Mouse (Mus musculus) liver, embryonic 15.5 days (tissue): ENCODE measurements at regions not wholly inside any gene's neighbourhood (a gene's known extent, or its start where the extent isn't known, plus 50 kb on each side); places are given as distances from the start of the nearest gene placed in this dataset.

Experiments
- ATAC-seq: fragments of 200-750 bp; cut with Nextera tagmentation; 2 replicates; pipeline ENCODE4 v1.8.0; 2017; ENCODE audit warnings: moderate number of reproducible peaks, mild to moderate bottlenecking, moderate library complexity; ENCODE audit not compliant: insufficient read depth
- H3K27ac ChIP-seq: fragments of 300-500 bp; sonication (generic); replicated peaks from 2 replicates; pipeline ENCODE4 v1.5.1; 2015; ENCODE audit warnings: mild to moderate bottlenecking, inconsistent platforms
- H3K27me3 ChIP-seq: fragments of 300-500 bp; sonication (generic); 2 replicates; pipeline ENCODE4 v1.6.1; 2015; ENCODE audit warnings: mild to moderate bottlenecking, inconsistent platforms
- H3K36me3 ChIP-seq: fragments of 300-500 bp; sonication (generic); replicated peaks from 2 replicates; pipeline ENCODE4 v1.6.1; 2015; ENCODE audit warnings: moderate library complexity, mild to moderate bottlenecking, inconsistent platforms
- H3K4me1 ChIP-seq: fragments of 300-500 bp; sonication (generic); replicated peaks from 2 replicates; pipeline ENCODE4 v1.6.1; 2015; ENCODE audit warnings: inconsistent platforms
- H3K4me2 ChIP-seq: fragments of 300-500 bp; sonication (generic); 2 replicates; pipeline ENCODE4 v1.6.1; 2015; ENCODE audit warnings: moderate library complexity, mild to moderate bottlenecking, inconsistent platforms
- H3K4me3 ChIP-seq: fragments of 300-500 bp; sonication (generic); replicated peaks from 2 replicates; pipeline ENCODE4 v1.5.1; 2015; ENCODE audit warnings: mild to moderate bottlenecking, inconsistent platforms
- H3K9ac ChIP-seq: fragments of 300-500 bp; sonication (generic); 2 replicates; pipeline ENCODE4 v1.6.1; 2015; ENCODE audit warnings: moderate library complexity, mild to moderate bottlenecking, inconsistent platforms
- H3K9me3 ChIP-seq: fragments of 300-500 bp; sonication (generic); replicated peaks from 2 replicates; pipeline ENCODE4 v1.6.1; 2016; ENCODE audit warnings: inconsistent platforms
- WGBS: fragments of 180-500 bp; shearing (Covaris S2); methylation state at CpG from one replicate; pipeline ENCODE4 v1.1.7; 2015; ENCODE audit warnings: mixed read lengths; ENCODE audit not compliant: insufficient replicate concordance; 5-methylcytosine and 5-hydroxymethylcytosine counted together

GRCm38 (mm10) chr1:194089918-194090548 is 528.0 kb upstream of the Plxna2 start:
- no peaks in the 10 kb centered on the region for H3K9me3 ChIP-seq
- no peak for ATAC-seq
- H3K4me1 ChIP-seq = no peaks in the 10 kb centered on the region
- no peaks in the 10 kb centered on the region for H3K36me3 ChIP-seq
- no peak overlapping the region for H3K4me3 ChIP-seq
- H3K4me2 ChIP-seq = no peak overlapping the region
- H3K27me3 ChIP-seq = no peaks in the 10 kb centered on the region
- H3K9ac ChIP-seq = no peak overlapping the region
- no peak overlapping the region for H3K27ac ChIP-seq
- WGBS = 45% methylated on average over 2 of the region's 2 CpGs

- no peaks in the 10 kb centered on the region for H3K36me3 ChIP-seq
- no peak overlapping the region for H3K9ac ChIP-seq
- no peaks in the 10 kb centered on the region for H3K9me3 ChIP-seq
- WGBS = 58% methylated on average over 5 of the region's 5 CpGs
- no peak overlapping the region for H3K4me2 ChIP-seq
- H3K27ac ChIP-seq = no peak overlapping the region
- H3K4me1 ChIP-seq = no peaks in the 10 kb centered on the region
- H3K27me3 ChIP-seq = no peaks in the 10 kb centered on the region
- no peak for ATAC-seq
- H3K4me3 ChIP-seq = no peak overlapping the region
Observed at GRCm38 (mm10) chr1:194058512-194058911, 559.5 kb upstream of the Plxna2 start.

GRCm38 (mm10) chr1:194056544-194056943 is 561.5 kb upstream of the Plxna2 start:
- H3K9me3 ChIP-seq = no peaks in the 10 kb centered on the region
- H3K4me3 ChIP-seq = no peak overlapping the region
- H3K4me1 ChIP-seq = no peaks in the 10 kb centered on the region
- H3K27ac ChIP-seq = no peak overlapping the region
- H3K9ac ChIP-seq = no peak overlapping the region
- ATAC-seq = no peak
- H3K4me2 ChIP-seq = no peak overlapping the region
- WGBS = 0% methylated on average over 1 of the region's 1 CpGs
- H3K36me3 ChIP-seq = no peaks in the 10 kb centered on the region
- H3K27me3 ChIP-seq = no peaks in the 10 kb centered on the region

- H3K9me3 ChIP-seq = no peaks in the 10 kb centered on the region
- 38% methylated on average over 4 of the region's 4 CpGs for WGBS
- no peak for ATAC-seq
- no peak overlapping the region for H3K9ac ChIP-seq
- no peaks in the 10 kb centered on the region for H3K4me1 ChIP-seq
- H3K36me3 ChIP-seq = no peaks in the 10 kb centered on the region
- no peaks in the 10 kb centered on the region for H3K27me3 ChIP-seq
- H3K4me3 ChIP-seq = no peak overlapping the region
- no peak overlapping the region for H3K4me2 ChIP-seq
- no peak overlapping the region for H3K27ac ChIP-seq
Observed at GRCm38 (mm10) chr1:194049746-194050351, 568.2 kb upstream of the Plxna2 start.

GRCm38 (mm10) chr1:194041393-194042352 is 576.3 kb upstream of the Plxna2 start:
- Histone ChIP-seq H3K4me2 (no peak overlapping the region), H3K9me3 (no peaks in the 10 kb centered on the region), H3K27me3 (no peaks in the 10 kb centered on the region), H3K4me3 (no peak overlapping the region), H3K4me1 (no peaks in the 10 kb centered on the region), H3K27ac (no peak overlapping the region), H3K9ac (no peak overlapping the region), H3K36me3 (no peaks in the 10 kb centered on the region)
- 44% methylated on average over 8 of the region's 8 CpGs for WGBS
- ATAC-seq = no peak

- Histone ChIP-seq H3K4me3 (no peak overlapping the region), H3K4me1 (no peaks in the 10 kb centered on the region), H3K4me2 (no peak overlapping the region), H3K36me3 (no peaks in the 10 kb centered on the region), H3K9ac (no peak overlapping the region), H3K27me3 (no peaks in the 10 kb centered on the region), H3K27ac (no peak overlapping the region), H3K9me3 (no peaks in the 10 kb centered on the region)
- no peak for ATAC-seq
Observed at GRCm38 (mm10) chr1:194038711-194039110, 579.3 kb upstream of the Plxna2 start.

GRCm38 (mm10) chr1:194034199-194034883 is 583.7 kb upstream of the Plxna2 start:
- Histone ChIP-seq H3K4me3 (no peak overlapping the region), H3K27me3 (no peaks in the 10 kb centered on the region), H3K9ac (no peak overlapping the region), H3K27ac (no peak overlapping the region), H3K4me1 (no peaks in the 10 kb centered on the region), H3K9me3 (no peaks in the 10 kb centered on the region), H3K36me3 (no peaks in the 10 kb centered on the region), H3K4me2 (no peak overlapping the region)
- ATAC-seq = 0 out of 2 replicates have a peak, but pooled peaks have one; percentile 15
- 49% methylated on average over 5 of the region's 5 CpGs for WGBS

GRCm38 (mm10) chr1:194032603-194033002 is 585.4 kb upstream of the Plxna2 start:
- H3K27me3 ChIP-seq = no peaks in the 10 kb centered on the region
- H3K36me3 ChIP-seq = no peaks in the 10 kb centered on the region
- no peak overlapping the region for H3K9ac ChIP-seq
- ATAC-seq = no peak
- no peak overlapping the region for H3K27ac ChIP-seq
- H3K4me2 ChIP-seq = no peak overlapping the region
- H3K9me3 ChIP-seq = no peaks in the 10 kb centered on the region
- WGBS = 63% methylated on average over 1 of the region's 1 CpGs
- no peak overlapping the region for H3K4me3 ChIP-seq
- H3K4me1 ChIP-seq = no peaks in the 10 kb centered on the region

- no peak overlapping the region for H3K4me2 ChIP-seq
- no peak overlapping the region for H3K27ac ChIP-seq
- no peak overlapping the region for H3K4me3 ChIP-seq
- ATAC-seq = no peak
- WGBS = 40% methylated on average over 3 of the region's 3 CpGs
- no peaks in the 10 kb centered on the region for H3K4me1 ChIP-seq
- H3K9me3 ChIP-seq = no peaks in the 10 kb centered on the region
- H3K9ac ChIP-seq = no peak overlapping the region
- H3K36me3 ChIP-seq = no peaks in the 10 kb centered on the region
- no peaks in the 10 kb centered on the region for H3K27me3 ChIP-seq
Observed at GRCm38 (mm10) chr1:194030651-194031228, 587.3 kb upstream of the Plxna2 start.

GRCm38 (mm10) chr1:194026958-194027692 is 590.9 kb upstream of the Plxna2 start:
- ATAC-seq = no peak
- WGBS = 56% methylated on average over 7 of the region's 7 CpGs
- H3K27me3 ChIP-seq = no peaks in the 10 kb centered on the region
- no peak overlapping the region for H3K27ac ChIP-seq
- H3K9me3 ChIP-seq = no peaks in the 10 kb centered on the region
- H3K4me2 ChIP-seq = no peak overlapping the region
- no peaks in the 10 kb centered on the region for H3K4me1 ChIP-seq
- no peak overlapping the region for H3K9ac ChIP-seq
- H3K36me3 ChIP-seq = no peaks in the 10 kb centered on the region
- H3K4me3 ChIP-seq = no peak overlapping the region
